Mouse (Mus musculus): ENCODE results near the gene Cftr. TPM values are rescaled to one million over a fixed set of nuclear protein-coding genes. Genes with fewer than 3 reads are reported as not detected.

Gene Cftr
- polyA plus RNA-seq, 1 experiment from 2014 or later, result 4.7 TPM

DNA sequence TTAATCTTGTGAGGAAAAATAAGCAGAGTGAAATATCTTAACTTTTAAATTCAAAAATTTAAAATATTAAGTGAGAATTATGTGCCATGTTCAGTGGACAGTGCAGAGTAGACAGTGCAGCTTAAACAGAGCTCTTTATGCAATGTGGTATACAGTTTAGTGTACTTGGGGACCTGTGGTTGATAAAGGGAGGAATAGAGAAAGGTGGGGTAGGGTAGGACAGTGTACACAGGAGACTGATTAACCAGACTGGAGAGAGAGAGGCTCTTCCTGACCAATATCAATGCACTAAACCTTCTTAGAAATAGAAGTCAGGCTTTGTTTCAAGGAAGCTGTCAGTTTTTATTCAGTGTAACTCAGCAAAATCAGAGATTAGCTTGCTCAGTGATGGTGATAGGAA lies 12.4 kb downstream of the Cftr start:
- H3K4me1 ChIP-seq (ENCODE audit: control insufficient read depth, insufficient read depth, low read length), result no peaks in the 10 kb centered on the region
- no peak overlapping the region for H3K4me3 ChIP-seq (ENCODE audit: low read length)
- H3K36me3 ChIP-seq (ENCODE audit: control insufficient read depth, insufficient read depth, low read length), result no peaks in the 10 kb centered on the region
- H3K9ac ChIP-seq (ENCODE audit: low read depth, low read length), result no peak overlapping the region
- no peaks in the 10 kb centered on the region for H3K9me3 ChIP-seq (ENCODE audit: control insufficient read depth, low read length)
- no peaks in the 10 kb centered on the region for H3K27me3 ChIP-seq (ENCODE audit: control insufficient read depth, insufficient read depth, low read length)
- ATAC-seq (ENCODE audit: low FRiP score, low TSS enrichment), result no peak; the same call in 1 of the 2 replicates
- no peak overlapping the region for H3K27ac ChIP-seq (ENCODE audit: low read depth, low read length)
- H3K4me2 ChIP-seq (replicated peaks; ENCODE audit: low read depth, low read length), result no peak overlapping the region

DNA sequence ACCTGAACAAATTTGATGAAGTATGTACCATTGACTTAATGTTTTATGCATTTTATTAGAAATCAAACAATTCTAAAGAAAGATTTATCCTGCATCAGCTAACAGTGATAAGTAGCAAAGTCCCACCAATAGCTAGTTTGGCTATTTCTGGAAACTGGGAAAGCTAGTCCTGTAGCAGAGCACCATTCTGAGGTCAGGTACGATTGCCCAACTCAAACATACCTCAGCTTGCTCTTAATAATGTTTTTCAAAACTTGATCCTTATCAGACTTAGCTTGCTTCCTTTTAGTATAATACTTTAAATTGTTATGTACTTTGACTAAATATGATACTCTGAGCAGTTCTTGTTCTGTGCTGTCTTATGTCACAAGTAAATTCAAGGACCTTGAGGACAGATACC lies 50.2 kb downstream of the Cftr start:
- H3K27ac ChIP-seq (ENCODE audit: low read depth, low read length), result no peak overlapping the region
- no peak overlapping the region for H3K9ac ChIP-seq (ENCODE audit: low read depth, low read length)
- H3K9me3 ChIP-seq (ENCODE audit: control insufficient read depth, low read length), result no peaks in the 10 kb centered on the region
- ATAC-seq (ENCODE audit: low FRiP score, low TSS enrichment), result no peak
- 81% methylated on average over 1 of the region's 1 CpGs for WGBS
- H3K4me2 ChIP-seq (replicated peaks; ENCODE audit: low read depth, low read length), result no peak overlapping the region
- no peaks in the 10 kb centered on the region for H3K4me1 ChIP-seq (ENCODE audit: control insufficient read depth, insufficient read depth, low read length)
- H3K36me3 ChIP-seq (ENCODE audit: control insufficient read depth, insufficient read depth, low read length), result no peaks in the 10 kb centered on the region
- H3K4me3 ChIP-seq (ENCODE audit: low read length), result no peak overlapping the region
- no peaks in the 10 kb centered on the region for H3K27me3 ChIP-seq (ENCODE audit: control insufficient read depth, insufficient read depth, low read length)

DNA sequence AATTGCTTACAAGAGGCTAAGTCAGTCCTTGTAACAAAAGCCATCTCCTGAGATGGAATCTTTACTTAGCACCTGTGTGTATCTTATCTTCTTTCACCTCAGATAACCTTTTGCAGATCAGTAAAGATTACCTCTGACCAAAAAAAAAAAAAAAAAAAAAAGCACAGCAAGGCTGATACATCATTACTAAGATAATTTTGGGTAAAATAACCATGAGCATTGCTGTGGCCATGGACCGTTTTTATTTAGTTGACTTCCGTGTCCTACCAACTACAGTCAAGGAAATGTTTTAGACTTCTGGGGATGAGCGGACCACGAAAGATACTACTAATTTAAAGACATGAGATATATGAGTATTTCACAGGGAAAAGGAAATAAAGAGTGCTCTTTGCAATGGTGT lies 52.7 kb downstream of the Cftr start:
- Histone ChIP-seq H3K9me3 (ENCODE audit: control insufficient read depth, low read length) (no peaks in the 10 kb centered on the region), H3K4me3 (ENCODE audit: low read length) (no peak overlapping the region), H3K4me2 (replicated peaks; ENCODE audit: low read depth, low read length) (no peak overlapping the region), H3K27me3 (ENCODE audit: control insufficient read depth, insufficient read depth, low read length) (no peaks in the 10 kb centered on the region), H3K27ac (ENCODE audit: low read depth, low read length) (no peak overlapping the region), H3K36me3 (ENCODE audit: control insufficient read depth, insufficient read depth, low read length) (no peaks in the 10 kb centered on the region), H3K4me1 (ENCODE audit: control insufficient read depth, insufficient read depth, low read length) (no peaks in the 10 kb centered on the region), H3K9ac (ENCODE audit: low read depth, low read length) (no peak overlapping the region)
- no peak for ATAC-seq (ENCODE audit: low FRiP score, low TSS enrichment)
- WGBS, result 92% methylated on average over 4 of the region's 4 CpGs

DNA sequence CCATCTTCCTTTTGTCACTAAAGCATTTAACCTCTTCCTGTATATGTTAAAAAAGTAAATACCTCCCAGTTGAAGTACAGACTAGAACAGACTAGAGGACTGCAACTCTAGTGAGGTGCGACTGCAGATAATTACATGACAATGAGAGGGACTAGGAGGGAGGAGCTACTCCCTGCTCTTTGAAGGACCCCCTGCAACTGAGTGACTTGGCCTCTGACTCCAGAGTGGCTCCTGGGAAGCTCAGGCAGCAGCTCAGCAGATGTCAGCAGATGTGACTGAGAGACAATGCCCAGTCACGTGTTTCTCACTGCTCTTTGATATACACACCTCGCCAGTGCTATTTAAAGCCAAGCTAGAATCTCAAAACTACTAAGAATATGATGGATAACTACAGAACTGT lies 54.7 kb downstream of the Cftr start:
- no peaks in the 10 kb centered on the region for H3K27me3 ChIP-seq (ENCODE audit: control insufficient read depth, insufficient read depth, low read length)
- no peak overlapping the region for H3K4me2 ChIP-seq (replicated peaks; ENCODE audit: low read depth, low read length)
- ATAC-seq (ENCODE audit: low FRiP score, low TSS enrichment), result no peak
- H3K9ac ChIP-seq (ENCODE audit: low read depth, low read length), result no peak overlapping the region
- no peaks in the 10 kb centered on the region for H3K36me3 ChIP-seq (ENCODE audit: control insufficient read depth, insufficient read depth, low read length)
- H3K9me3 ChIP-seq (ENCODE audit: control insufficient read depth, low read length), result no peaks in the 10 kb centered on the region
- WGBS, result 18% methylated on average over 3 of the region's 3 CpGs
- H3K4me1 ChIP-seq (ENCODE audit: control insufficient read depth, insufficient read depth, low read length), result no peaks in the 10 kb centered on the region
- no peak overlapping the region for H3K4me3 ChIP-seq (ENCODE audit: low read length)
- H3K27ac ChIP-seq (ENCODE audit: low read depth, low read length), result no peak overlapping the region

DNA sequence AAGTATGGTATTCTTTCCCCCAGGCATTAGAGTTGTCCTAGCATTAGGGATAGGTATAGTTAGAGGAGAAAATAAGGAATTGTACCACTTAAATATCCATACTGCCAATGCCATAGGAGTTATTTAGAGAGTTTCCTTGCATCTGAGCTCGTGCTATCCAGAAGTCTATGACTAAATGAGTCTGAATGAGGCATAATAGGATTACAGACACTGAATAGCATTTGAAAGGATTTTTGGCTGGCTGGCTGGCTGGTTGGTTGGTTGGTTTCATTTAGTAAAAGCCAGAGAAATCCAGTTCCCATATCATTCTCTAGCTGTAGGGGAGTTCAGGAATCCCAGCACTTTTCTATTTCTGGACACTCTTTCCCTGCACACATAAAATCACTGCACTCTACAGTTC lies 76.0 kb downstream of the Cftr start:
- H3K4me1 ChIP-seq (ENCODE audit: control insufficient read depth, insufficient read depth, low read length), result no peaks in the 10 kb centered on the region
- H3K4me2 ChIP-seq (replicated peaks; ENCODE audit: low read depth, low read length), result no peak overlapping the region
- no peaks in the 10 kb centered on the region for H3K36me3 ChIP-seq (ENCODE audit: control insufficient read depth, insufficient read depth, low read length)
- 81% methylated on average over 1 of the region's 1 CpGs for WGBS
- H3K4me3 ChIP-seq (ENCODE audit: low read length), result no peak overlapping the region
- H3K9me3 ChIP-seq (ENCODE audit: control insufficient read depth, low read length), result no peaks in the 10 kb centered on the region
- H3K9ac ChIP-seq (ENCODE audit: low read depth, low read length), result no peak overlapping the region
- ATAC-seq (ENCODE audit: low FRiP score, low TSS enrichment), result no peak
- no peak overlapping the region for H3K27ac ChIP-seq (ENCODE audit: low read depth, low read length)
- H3K27me3 ChIP-seq (ENCODE audit: control insufficient read depth, insufficient read depth, low read length), result no peaks in the 10 kb centered on the region

DNA sequence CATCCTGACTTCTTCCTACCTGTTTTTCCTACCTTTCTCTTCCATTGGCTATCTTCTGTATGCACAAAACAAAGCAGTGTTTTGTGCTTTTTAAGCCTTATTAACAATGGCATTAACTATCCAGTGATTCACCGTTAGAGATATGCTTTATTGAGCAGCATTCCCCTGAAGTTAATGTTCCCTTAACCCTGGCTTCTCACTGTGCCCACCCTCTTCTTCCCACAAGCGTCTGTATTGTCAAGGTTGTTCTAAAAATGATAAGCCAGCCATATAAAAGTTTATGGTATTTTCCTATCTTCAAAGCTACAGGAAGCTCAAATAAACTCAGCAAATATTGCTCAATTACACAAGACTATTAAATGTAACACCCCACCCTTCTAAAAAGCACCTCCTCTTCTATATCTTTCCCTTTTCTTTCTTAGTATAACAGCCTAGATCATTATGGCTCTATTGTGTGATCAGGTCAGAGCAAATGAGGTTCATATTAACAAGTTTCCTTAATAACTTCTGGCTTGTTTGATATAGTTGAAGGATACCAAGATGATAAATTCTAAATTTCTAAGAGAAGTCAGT lies 77.5 kb downstream of the Cftr start:
- Histone ChIP-seq H3K36me3 (ENCODE audit: control insufficient read depth, insufficient read depth, low read length) (no peaks in the 10 kb centered on the region), H3K9me3 (ENCODE audit: control insufficient read depth, low read length) (no peaks in the 10 kb centered on the region), H3K9ac (ENCODE audit: low read depth, low read length) (no peak overlapping the region), H3K27ac (ENCODE audit: low read depth, low read length) (no peak overlapping the region), H3K4me2 (replicated peaks; ENCODE audit: low read depth, low read length) (no peak overlapping the region), H3K4me1 (ENCODE audit: control insufficient read depth, insufficient read depth, low read length) (no peaks in the 10 kb centered on the region), H3K27me3 (ENCODE audit: control insufficient read depth, insufficient read depth, low read length) (no peaks in the 10 kb centered on the region), H3K4me3 (ENCODE audit: low read length) (no peak overlapping the region)
- WGBS, result 27% methylated on average over 2 of the region's 2 CpGs
- no peak for ATAC-seq (ENCODE audit: low FRiP score, low TSS enrichment)

DNA sequence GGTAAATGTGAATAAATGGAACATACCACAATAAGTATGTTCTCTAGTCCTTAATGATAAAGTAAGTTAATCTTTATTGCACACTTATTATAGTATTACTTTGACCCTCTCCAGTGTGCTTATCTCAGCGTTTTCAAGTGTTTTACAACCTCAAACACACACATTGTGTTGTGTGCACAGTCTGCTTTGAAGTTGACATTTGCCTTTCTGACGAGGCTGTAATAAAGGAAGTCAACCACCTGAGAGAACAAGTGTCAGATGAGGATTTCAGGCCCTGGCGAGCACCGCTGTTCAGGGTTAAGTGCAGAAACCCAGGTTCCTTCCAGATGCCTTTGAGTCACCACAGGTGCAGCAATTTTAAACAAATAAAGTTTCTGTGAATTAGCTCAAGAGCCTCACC lies 78.0 kb downstream of the Cftr start:
- ATAC-seq (ENCODE audit: low FRiP score, low TSS enrichment), result no peak
- WGBS, result 19% methylated on average over 4 of the region's 4 CpGs

DNA sequence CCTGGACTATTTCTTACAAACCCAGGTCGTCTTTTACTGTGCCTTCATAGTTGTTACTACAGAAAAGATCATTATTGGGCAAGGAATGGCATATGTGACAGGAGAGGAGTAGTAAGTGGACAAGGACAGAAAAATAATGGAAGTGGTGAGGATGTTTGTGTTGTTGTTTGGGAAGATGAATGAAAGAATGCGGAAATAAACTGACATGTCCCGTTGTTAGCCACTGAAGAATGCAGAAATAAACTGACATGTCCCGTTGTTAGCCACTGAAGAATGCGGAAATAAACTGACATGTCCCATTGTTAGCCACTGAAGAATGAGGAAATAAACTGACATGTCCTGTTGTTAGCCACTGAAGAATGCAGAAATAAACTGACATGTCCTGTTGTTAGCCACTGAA lies 84.1 kb downstream of the Cftr start:
- Histone ChIP-seq H3K27ac (ENCODE audit: low read depth, low read length) (no peak overlapping the region), H3K4me1 (ENCODE audit: control insufficient read depth, insufficient read depth, low read length) (no peaks in the 10 kb centered on the region), H3K27me3 (ENCODE audit: control insufficient read depth, insufficient read depth, low read length) (no peaks in the 10 kb centered on the region), H3K4me2 (replicated peaks; ENCODE audit: low read depth, low read length) (no peak overlapping the region), H3K9ac (ENCODE audit: low read depth, low read length) (no peak overlapping the region), H3K4me3 (ENCODE audit: low read length) (no peak overlapping the region), H3K9me3 (ENCODE audit: control insufficient read depth, low read length) (no peaks in the 10 kb centered on the region), H3K36me3 (ENCODE audit: control insufficient read depth, insufficient read depth, low read length) (no peaks in the 10 kb centered on the region)
- ATAC-seq (ENCODE audit: low FRiP score, low TSS enrichment), result no peak
- WGBS, result 81% methylated on average over 5 of the region's 5 CpGs

More for the DNA sequence above, 78.0 kb downstream of the Cftr start:
- Histone ChIP-seq H3K4me1 (ENCODE audit: control insufficient read depth, insufficient read depth, low read length) (no peaks in the 10 kb centered on the region), H3K27me3 (ENCODE audit: control insufficient read depth, insufficient read depth, low read length) (no peaks in the 10 kb centered on the region), H3K9me3 (ENCODE audit: control insufficient read depth, low read length) (no peaks in the 10 kb centered on the region), H3K4me2 (replicated peaks; ENCODE audit: low read depth, low read length) (no peak overlapping the region), H3K9ac (ENCODE audit: low read depth, low read length) (no peak overlapping the region), H3K4me3 (ENCODE audit: low read length) (no peak overlapping the region), H3K27ac (ENCODE audit: low read depth, low read length) (no peak overlapping the region), H3K36me3 (ENCODE audit: control insufficient read depth, insufficient read depth, low read length) (no peaks in the 10 kb centered on the region)

DNA sequence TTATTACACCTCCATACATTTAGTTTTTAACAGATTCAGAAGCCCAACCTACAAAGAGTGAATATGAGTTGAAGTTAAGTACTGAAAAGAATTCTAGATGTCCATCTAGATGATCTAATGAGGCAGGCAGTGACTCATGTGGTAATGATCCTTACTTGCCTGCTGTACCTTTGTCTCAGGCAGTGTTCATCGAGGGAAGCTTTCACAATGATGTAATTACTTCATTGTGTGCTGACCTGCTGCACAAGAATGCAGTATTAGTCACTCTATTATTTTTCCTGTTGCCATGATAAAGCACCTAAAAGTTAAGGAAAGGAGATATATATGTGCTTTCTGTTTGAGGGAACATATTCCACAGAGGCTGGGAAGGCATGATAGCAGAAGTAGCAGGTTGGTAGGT lies 100.5 kb downstream of the Cftr start:
- no peak overlapping the region for H3K9ac ChIP-seq (ENCODE audit: low read depth, low read length)
- no peaks in the 10 kb centered on the region for H3K36me3 ChIP-seq (ENCODE audit: control insufficient read depth, insufficient read depth, low read length)
- whole genome bisulfite sequencing, result 45% methylated on average over 1 of the region's 1 CpGs
- ATAC-seq (ENCODE audit: low FRiP score, low TSS enrichment), result no peak
- H3K4me3 ChIP-seq (ENCODE audit: low read length), result no peak overlapping the region
- no peaks in the 10 kb centered on the region for H3K4me1 ChIP-seq (ENCODE audit: control insufficient read depth, insufficient read depth, low read length)
- H3K27ac ChIP-seq (ENCODE audit: low read depth, low read length), result no peak overlapping the region
- H3K4me2 ChIP-seq (replicated peaks; ENCODE audit: low read depth, low read length), result no peak overlapping the region
- H3K9me3 ChIP-seq (ENCODE audit: control insufficient read depth, low read length), result no peaks in the 10 kb centered on the region
- no peaks in the 10 kb centered on the region for H3K27me3 ChIP-seq (ENCODE audit: control insufficient read depth, insufficient read depth, low read length)
